Mouse (Mus musculus) erythroblast, adult 5-6 weeks (primary cell): ENCODE measurements around the gene Rab34. TPM values are rescaled to one million over a fixed set of nuclear protein-coding genes. Genes with fewer than 3 reads are reported as not detected.

Experiments
- ATAC-seq: replicated peaks from 2 replicates; pipeline ENCODE4 v1.8.0; 2016; ENCODE audit warnings: moderate number of reproducible peaks, mild to moderate bottlenecking, moderate TSS enrichment, inconsistent platforms; ENCODE audit not compliant: poor library complexity, low FRiP score, severe bottlenecking
- total RNA-seq, 2 experiments: library from RNA; stranded (forward) in 1 of 2; stranded (reverse) in 1 of 2; fragments of 150-400 nt in 1 of 2; fragments of 200-764, 138-1000 nt in 1 of 2; gene quantifications; 2 replicates each; pipeline versions ENCODE4 v1.2.3 to v1.2.4; 2015 to 2017; ENCODE audit warnings: low replicate concordance in 2 of 2

The Rab34 gene
- total RNA-seq (2015; ENCODE audit: low replicate concordance), result 7.9 TPM in 1 of 2 replicates, not detected in the other
- total RNA-seq (2017; ENCODE audit: low replicate concordance), result 1.3 and 9.9 TPM in 2 replicates

GRCm38 (mm10) chr11:78188331-78189233, at the start of gene Rab34:
Gene Rab34, plus strand, starts transcription at chr11:78188430.
- ATAC-seq, result no peak

GRCm38 (mm10) chr11:78140665-78141064, 47.6 kb upstream of the Rab34 start:
- ATAC-seq, result no peak

GRCm38 (mm10) chr11:78143520-78143919, 44.7 kb upstream of the Rab34 start:
- no peak for ATAC-seq

GRCm38 (mm10) chr11:78146168-78146567, 42.1 kb upstream of the Rab34 start:
- no peak for ATAC-seq

GRCm38 (mm10) chr11:78146707-78147543, 41.3 kb upstream of the Rab34 start:
- ATAC-seq, result no peak

GRCm38 (mm10) chr11:78151161-78151560, 37.1 kb upstream of the Rab34 start:
- ATAC-seq, result peak; percentile 70

GRCm38 (mm10) chr11:78152299-78153231, 35.7 kb upstream of the Rab34 start:
- ATAC-seq, result no peak

- ATAC-seq, result no peak
These were observed 34.5 kb upstream of the Rab34 start for GRCm38 (mm10) chr11:78153778-78154177.

GRCm38 (mm10) chr11:78155674-78156073, 32.6 kb upstream of the Rab34 start:
- no peak for ATAC-seq

- no peak for ATAC-seq
These were observed 32.0 kb upstream of the Rab34 start for GRCm38 (mm10) chr11:78156156-78156699.

- ATAC-seq, result peak; percentile 92
These were observed 29.1 kb upstream of the Rab34 start for GRCm38 (mm10) chr11:78159096-78159495.

GRCm38 (mm10) chr11:78159557-78159956, 28.7 kb upstream of the Rab34 start:
- no peak for ATAC-seq

- no peak for ATAC-seq
These were observed 28.1 kb upstream of the Rab34 start for GRCm38 (mm10) chr11:78160171-78160570.

- ATAC-seq, result no peak
These were observed 27.6 kb upstream of the Rab34 start for GRCm38 (mm10) chr11:78160675-78161074.

GRCm38 (mm10) chr11:78161169-78161568, 27.1 kb upstream of the Rab34 start:
- ATAC-seq, result no peak

- no peak for ATAC-seq
These were observed 26.3 kb upstream of the Rab34 start for GRCm38 (mm10) chr11:78161968-78162367.

- ATAC-seq, result no peak
These were observed 25.7 kb upstream of the Rab34 start for GRCm38 (mm10) chr11:78162504-78162903.

GRCm38 (mm10) chr11:78163045-78163444, 25.2 kb upstream of the Rab34 start:
- ATAC-seq, result no peak
